Mouse (Mus musculus) A20 (cell line): ENCODE data around the gene Tmem150c.

Source experiments
- DNase-seq: peaks from one replicate; pipeline ENCODE4 v3.0.0-alpha.2; 2011; ENCODE audit warnings: low read depth, low spot score

The Tmem150c gene

DNA sequence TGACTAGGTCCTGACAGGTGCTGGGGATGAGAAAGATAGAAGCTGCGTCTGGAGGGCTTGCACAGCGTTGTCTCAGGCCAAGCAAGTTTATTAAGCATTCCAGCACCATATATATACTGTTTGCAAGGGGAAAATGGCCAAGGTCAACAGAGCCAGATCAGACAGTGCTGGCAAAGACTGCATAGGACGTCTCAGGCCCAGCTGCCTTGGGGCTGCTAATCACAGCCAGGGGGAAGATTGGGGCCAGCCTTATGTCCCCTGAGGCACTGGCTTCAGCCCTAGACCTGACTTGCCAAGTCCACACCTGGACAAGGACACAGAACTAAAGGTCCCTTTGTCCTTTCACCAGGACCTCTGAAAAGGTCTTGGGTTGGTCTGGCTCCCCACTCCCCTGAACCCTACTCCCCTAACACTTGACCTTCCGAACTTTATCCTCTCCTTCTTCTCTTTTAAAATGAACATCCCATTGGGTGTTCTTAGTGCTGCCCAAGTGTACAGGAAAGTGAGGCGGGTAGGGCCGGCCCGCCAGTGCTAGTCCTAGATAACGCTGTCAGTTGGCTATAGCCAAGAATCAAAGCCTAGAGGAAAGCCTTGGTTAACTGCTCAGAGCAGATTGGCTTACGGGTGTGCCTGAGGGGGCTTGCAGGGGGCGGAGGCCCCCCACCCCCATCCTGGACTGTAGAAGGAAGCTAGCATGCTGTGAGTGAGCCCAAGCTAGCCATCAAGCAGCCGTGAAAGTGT is 104.6 kb downstream of the Tmem150c start:
- DNase-seq: no peak

- no peak for DNase-seq
These were observed 106.9 kb downstream of the Tmem150c start for GRCm38 (mm10) chr5:100052728-100053127.

DNA sequence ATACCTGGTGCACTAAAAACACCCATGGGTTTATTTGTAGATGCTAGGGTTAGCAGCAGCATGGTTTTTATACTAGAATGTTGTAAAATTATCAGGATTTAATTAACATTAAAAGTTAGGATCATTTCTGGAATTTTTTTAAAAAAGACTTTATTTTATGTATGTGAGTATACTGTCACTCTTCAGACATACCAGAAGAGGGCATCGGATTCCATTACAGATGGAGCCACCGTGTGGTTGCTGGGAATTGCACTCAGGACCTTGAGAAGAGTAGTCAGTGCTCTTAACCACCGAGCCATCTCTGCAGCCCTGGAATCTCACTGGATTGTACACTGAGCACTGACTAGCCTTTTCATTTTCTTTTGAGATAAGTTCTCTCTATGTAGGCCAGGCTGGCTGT is 109.7 kb downstream of the Tmem150c start:
- DNase-seq: no peak

GRCm38 (mm10) chr5:100047871-100048270 is 111.7 kb downstream of the Tmem150c start:
- no peak for DNase-seq

DNA sequence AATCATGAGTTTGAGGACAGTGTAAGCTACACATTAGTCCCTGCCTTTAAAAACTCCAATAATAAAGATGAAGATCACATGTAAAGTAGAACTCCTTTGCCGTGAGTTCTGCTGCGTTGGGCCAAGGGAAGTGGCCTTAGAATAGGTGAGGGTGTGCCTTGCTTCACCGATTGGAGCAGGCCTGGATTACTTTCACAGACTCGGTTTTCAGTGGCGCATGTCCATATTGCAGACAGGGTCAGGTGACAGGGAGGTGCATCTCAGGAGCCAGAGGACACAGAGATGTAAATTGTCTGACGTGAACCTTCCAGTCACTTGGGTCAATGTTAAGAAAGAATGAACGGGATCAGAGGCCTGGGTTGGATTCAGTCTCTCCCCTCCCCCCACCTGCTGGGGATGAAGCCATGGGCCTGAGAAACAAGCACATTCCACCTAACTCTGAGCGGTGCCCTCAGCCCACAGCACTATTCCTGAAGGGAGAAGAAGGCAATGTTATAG is 112.4 kb downstream of the Tmem150c start:
- DNase-seq: no peak

- DNase-seq: no peak
These were observed 113.5 kb downstream of the Tmem150c start for GRCm38 (mm10) chr5:100046096-100046495.

GRCm38 (mm10) chr5:100044621-100045020 is 115.0 kb downstream of the Tmem150c start:
- DNase-seq: no peak

GRCm38 (mm10) chr5:100044030-100044429 is 115.6 kb downstream of the Tmem150c start:
- no peak for DNase-seq

DNA sequence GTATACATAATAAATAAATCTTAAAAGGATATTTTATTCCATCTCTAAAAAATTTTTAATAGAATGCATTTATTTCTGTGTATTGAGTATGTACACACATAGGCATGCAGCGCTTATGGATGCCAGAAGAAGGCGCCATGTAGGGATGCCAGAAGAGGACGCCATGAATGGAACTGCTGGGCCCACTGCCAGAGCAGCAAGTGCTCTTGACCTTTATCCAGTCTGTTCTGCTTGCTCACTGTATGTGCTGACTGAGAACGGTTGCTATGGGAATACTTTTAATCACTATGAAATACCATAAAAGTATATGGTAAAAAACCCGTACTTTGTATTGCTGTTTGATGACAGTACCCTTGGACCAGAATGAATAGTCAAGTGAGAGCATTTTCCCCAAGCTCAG is 116.2 kb downstream of the Tmem150c start:
- no peak for DNase-seq

DNA sequence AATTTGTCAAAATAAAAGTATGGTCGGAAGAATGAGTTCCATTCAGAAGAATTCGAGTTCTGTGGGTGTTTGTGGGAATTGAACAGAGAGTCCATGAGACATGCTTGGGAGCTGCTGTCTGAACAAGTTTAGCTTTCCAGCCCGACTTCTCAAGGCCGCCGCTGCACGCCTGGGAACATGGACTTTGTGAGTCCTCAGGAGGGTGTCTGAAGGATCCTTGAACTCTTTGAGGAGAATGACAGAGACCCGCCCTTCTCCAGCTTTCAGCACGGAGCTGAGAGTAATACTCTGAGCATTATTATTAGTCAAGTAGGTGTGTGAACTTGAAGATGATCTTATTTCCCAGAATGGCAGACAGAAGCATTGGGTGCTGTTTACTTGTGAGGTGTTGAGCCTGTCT is 117.1 kb downstream of the Tmem150c start:
- DNase-seq: no peak

DNA sequence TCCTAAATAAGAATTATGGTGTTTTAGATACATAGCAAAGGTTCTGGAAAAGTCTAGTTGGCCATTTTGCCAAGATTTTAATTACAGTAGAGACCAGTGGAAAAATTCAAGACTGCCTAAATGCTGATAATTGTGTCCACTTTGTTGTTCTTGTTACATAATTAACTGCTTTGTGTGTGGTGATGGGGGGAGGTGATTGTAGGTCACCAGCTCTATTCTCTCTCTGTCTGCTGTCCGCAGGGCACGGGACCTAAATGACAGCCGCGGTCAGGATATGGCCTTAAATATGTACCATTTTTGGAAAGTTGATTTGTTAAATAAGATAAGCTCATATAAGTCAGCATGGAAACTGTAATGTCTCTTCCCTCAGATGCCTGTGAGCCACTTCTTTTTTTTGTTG is 118.3 kb downstream of the Tmem150c start:
- no peak for DNase-seq

DNA sequence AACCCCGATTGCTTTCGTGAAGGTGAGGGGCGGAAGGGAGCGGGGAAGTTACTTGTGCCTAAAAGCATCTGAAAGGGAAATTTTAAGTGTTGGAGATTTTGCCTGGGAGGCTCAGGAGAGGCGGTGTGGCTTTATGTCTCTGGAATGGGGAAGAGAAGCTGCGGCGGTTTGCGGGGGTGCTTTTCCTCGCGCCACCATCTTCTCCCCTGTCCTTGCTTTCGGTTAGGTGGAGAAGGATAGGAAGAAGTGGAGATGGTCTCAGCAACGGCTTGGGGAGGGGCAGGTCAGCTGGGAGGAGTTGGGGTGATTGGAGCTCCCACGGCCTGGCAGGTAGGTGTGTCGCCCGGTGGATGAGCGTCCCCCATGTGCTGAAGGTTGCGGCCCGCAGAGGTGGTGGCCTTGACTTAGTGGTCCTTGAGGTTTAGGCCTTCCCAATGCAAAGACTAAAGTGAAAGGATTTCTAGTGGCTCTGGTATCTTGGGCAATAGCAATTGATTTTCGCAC is 119.3 kb downstream of the Tmem150c start:
- no peak for DNase-seq

DNA sequence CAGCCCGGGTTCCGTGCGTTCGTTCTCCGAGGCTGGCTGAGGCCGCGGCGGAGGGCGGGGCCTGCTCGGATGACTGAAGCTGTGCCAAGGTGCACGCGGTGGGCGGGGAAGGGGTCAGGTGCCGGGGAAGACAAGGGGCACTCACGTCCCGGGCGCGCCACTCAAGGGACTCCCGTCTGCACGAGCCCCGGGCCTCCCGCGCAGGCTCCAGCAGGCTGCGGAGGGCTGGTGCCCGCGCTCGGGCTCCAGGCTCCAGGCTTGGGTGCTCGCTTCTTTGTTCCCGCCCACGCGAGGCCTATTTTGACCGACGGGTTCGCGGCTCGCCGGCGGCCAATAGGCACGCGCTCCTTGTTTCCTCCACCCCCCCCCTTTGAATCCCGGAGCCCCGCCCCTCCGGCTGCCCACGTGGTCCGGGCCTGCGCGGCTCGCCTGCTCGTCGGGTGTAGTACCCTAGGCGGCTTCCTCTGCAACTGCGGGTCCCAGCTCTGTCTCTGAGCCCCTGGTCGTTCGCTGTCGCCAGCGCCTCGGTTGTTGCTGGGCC is 119.9 kb downstream of the Tmem150c start, which contains the start of the genes Hnrnpdl and Enoph1:
Hnrnpdl (minus strand) TSS at position 63 of the 541 bp plus-strand sequence.
Enoph1 (plus strand) TSS at position 384 of the 541 bp plus-strand sequence.
- DNase-seq: peak; percentile 98

- DNase-seq: peak; percentile 94
These were observed 120.7 kb downstream of the Tmem150c start for GRCm38 (mm10) chr5:100038714-100039601.

GRCm38 (mm10) chr5:100037965-100038713 is 121.5 kb downstream of the Tmem150c start:
- peak; percentile 88 for DNase-seq

- no peak for DNase-seq
These were observed 122.9 kb downstream of the Tmem150c start for GRCm38 (mm10) chr5:100036681-100037080.

DNA sequence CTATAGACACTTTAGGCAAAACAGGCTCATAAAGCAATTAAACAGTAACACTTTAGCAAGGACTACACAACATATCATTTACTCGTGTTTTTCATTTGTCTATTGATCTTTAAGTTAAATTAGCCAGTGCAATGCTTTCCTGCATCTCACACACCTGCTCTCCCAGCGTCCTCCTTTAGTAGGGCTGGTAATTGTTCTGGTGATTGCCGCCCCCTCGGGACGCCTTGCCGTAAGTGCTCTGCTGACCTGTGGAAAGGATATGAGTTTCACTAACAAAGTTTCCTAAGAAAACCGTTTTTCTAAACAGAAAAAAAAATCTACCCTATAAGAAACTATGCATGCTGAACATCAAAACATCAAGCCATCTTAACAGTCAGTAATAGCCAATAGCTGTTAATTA is 123.7 kb downstream of the Tmem150c start:
- no peak for DNase-seq

- peak; percentile 30 for DNase-seq
These were observed 127.0 kb downstream of the Tmem150c start for GRCm38 (mm10) chr5:100032646-100033045.

GRCm38 (mm10) chr5:100032107-100032506 is 127.5 kb downstream of the Tmem150c start:
- DNase-seq: peak; percentile 49

DNA sequence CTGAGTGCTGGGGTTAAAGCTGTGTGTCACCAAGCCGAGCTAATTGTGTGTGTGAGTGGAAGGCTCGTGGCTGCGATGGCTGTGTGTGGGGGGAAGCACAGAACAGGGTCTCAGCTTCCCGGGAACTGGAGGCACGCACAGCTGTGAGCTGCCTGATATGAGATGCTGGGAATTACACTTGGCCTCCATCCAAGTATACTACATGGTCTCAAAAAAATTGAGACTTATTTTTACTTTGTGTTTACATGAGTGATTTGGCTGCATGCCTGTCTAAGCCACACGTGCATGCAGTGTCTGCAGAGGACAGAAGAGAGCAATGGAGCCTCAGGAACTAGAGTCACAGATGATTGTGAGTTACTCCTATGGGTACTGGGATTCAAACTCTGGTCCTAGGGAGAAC is 129.5 kb downstream of the Tmem150c start:
- no peak for DNase-seq
